Mouse (Mus musculus): ENCODE measurements around the gene Gm6793.

Gene Gm6793

GRCm38 (mm10) chr8:112014936-112015335 is at the start of gene Gm6793:
TSS of gene Gm6793 (minus strand) at chr8:112015036.
- DNase-seq (ENCODE audit: low read depth, low spot score) = no peak

- DNase-seq (ENCODE audit: low read depth, low spot score) = peak; percentile 75
Observed at GRCm38 (mm10) chr8:112061372-112061771, 46.5 kb upstream of the Gm6793 start.

- no peak for DNase-seq (ENCODE audit: low read depth, low spot score)
Observed at GRCm38 (mm10) chr8:112054456-112054855, 39.6 kb upstream of the Gm6793 start.

- peak; percentile 67 for DNase-seq (ENCODE audit: low read depth, low spot score)
Observed at GRCm38 (mm10) chr8:112051537-112051936, 36.7 kb upstream of the Gm6793 start.

GRCm38 (mm10) chr8:112049984-112050383 is 35.1 kb upstream of the Gm6793 start:
- DNase-seq (ENCODE audit: low read depth, low spot score) = peak; percentile 67

GRCm38 (mm10) chr8:112048293-112048692 is 33.5 kb upstream of the Gm6793 start:
- no peak for DNase-seq (ENCODE audit: low read depth, low spot score)

- DNase-seq (ENCODE audit: low read depth, low spot score) = peak; percentile 87
Observed at GRCm38 (mm10) chr8:112045896-112046295, 31.1 kb upstream of the Gm6793 start.

GRCm38 (mm10) chr8:112045182-112045581 is 30.3 kb upstream of the Gm6793 start:
- peak; percentile 75 for DNase-seq (ENCODE audit: low read depth, low spot score)

- peak; percentile 59 for DNase-seq (ENCODE audit: low read depth, low spot score)
Observed at GRCm38 (mm10) chr8:112037521-112037920, 22.7 kb upstream of the Gm6793 start.

- peak; percentile 90 for DNase-seq (ENCODE audit: low read depth, low spot score)
Observed at GRCm38 (mm10) chr8:112034603-112035002, 19.8 kb upstream of the Gm6793 start.

GRCm38 (mm10) chr8:112033071-112033470 is 18.2 kb upstream of the Gm6793 start:
- peak; percentile 88 for DNase-seq (ENCODE audit: low read depth, low spot score)

GRCm38 (mm10) chr8:112030663-112031062 is 15.8 kb upstream of the Gm6793 start:
- DNase-seq (ENCODE audit: low read depth, low spot score) = no peak

- no peak for DNase-seq (ENCODE audit: low read depth, low spot score)
Observed at GRCm38 (mm10) chr8:112029455-112029854, 14.6 kb upstream of the Gm6793 start.

- no peak for DNase-seq (ENCODE audit: low read depth, low spot score)
Observed at GRCm38 (mm10) chr8:112011816-112012242, 3.0 kb downstream of the Gm6793 start.

- peak; percentile 97 for DNase-seq (ENCODE audit: low read depth, low spot score)
Observed at GRCm38 (mm10) chr8:112010997-112011815, 3.6 kb downstream of the Gm6793 start, which contains the start of the genes Kars and Terf2ip. TSS of gene Kars (minus strand) at chr8:112011323. TSS of gene Terf2ip (plus strand) at chr8:112011398.

- DNase-seq (ENCODE audit: low read depth, low spot score) = peak; percentile 60
Observed at GRCm38 (mm10) chr8:112009558-112009957, 5.3 kb downstream of the Gm6793 start.

GRCm38 (mm10) chr8:112007669-112008068 is 7.2 kb downstream of the Gm6793 start:
- DNase-seq (ENCODE audit: low read depth, low spot score) = no peak

GRCm38 (mm10) chr8:112005601-112006000 is 9.2 kb downstream of the Gm6793 start:
- DNase-seq (ENCODE audit: low read depth, low spot score) = peak; percentile 20

- no peak for DNase-seq (ENCODE audit: low read depth, low spot score)
Observed at GRCm38 (mm10) chr8:112004754-112005153, 10.1 kb downstream of the Gm6793 start.

GRCm38 (mm10) chr8:111992703-111993039 is 22.2 kb downstream of the Gm6793 start:
- DNase-seq (ENCODE audit: low read depth, low spot score) = no peak

- peak; percentile 93 for DNase-seq (ENCODE audit: low read depth, low spot score)
Observed at GRCm38 (mm10) chr8:111992013-111992702, 22.7 kb downstream of the Gm6793 start, which contains the start of gene Adat1. TSS of gene Adat1 (minus strand) at chr8:111992302.

- DNase-seq (ENCODE audit: low read depth, low spot score) = no peak
Observed at GRCm38 (mm10) chr8:111991278-111991677, 23.6 kb downstream of the Gm6793 start.

GRCm38 (mm10) chr8:111989911-111990310 is 24.9 kb downstream of the Gm6793 start:
- peak; percentile 93 for DNase-seq (ENCODE audit: low read depth, low spot score)

Measured in ZHBTc4 (cell line).